Mouse (Mus musculus): Measurements from ENCODE around the gene Gm17374. TPM values are rescaled to one million over a fixed set of nuclear protein-coding genes. Genes with fewer than 3 reads are reported as not detected.
"Not testable (repeated sequence)": the region's sequence is repeated elsewhere in the genome, so short reads cannot be mapped to it uniquely, and the experiment has no call there.

Gene Gm17374
- polyA plus RNA-seq (2015; fragmentation: Nextera tagmentation; extraction: Ambion mirVana) = not detected in 2 replicates

- WGBS = 91% methylated on average over 4 of the region's 4 CpGs
- not testable (repeated sequence) for H3K4me1 ChIP-seq; H3K27ac ChIP-seq (replicated peaks); H3K9me3 ChIP-seq; H3K4me3 ChIP-seq; H3K27me3 ChIP-seq; ATAC-seq (replicated peaks); H3K4me2 ChIP-seq (replicated peaks); H3K9ac ChIP-seq (replicated peaks)
- peaks cover 38% of the 10 kb centered on the region for H3K36me3 ChIP-seq
These were observed at the start of gene Gm17374 for GRCm38 (mm10) chr2:140151743-140152142. Gene Gm17374 (plus strand): TSS chr2:140152043.

GRCm38 (mm10) chr2:140104951-140105350, 46.9 kb upstream of the Gm17374 start:
- H3K36me3 ChIP-seq = no peaks in the 10 kb centered on the region
- no peaks in the 10 kb centered on the region for H3K4me1 ChIP-seq
- no peak overlapping the region for H3K27ac ChIP-seq (replicated peaks)
- no peak for ATAC-seq (replicated peaks)
- WGBS = 65% methylated on average over 3 of the region's 3 CpGs
- H3K27me3 ChIP-seq = no peaks in the 10 kb centered on the region
- no peak overlapping the region for H3K9ac ChIP-seq (replicated peaks)
- no peak overlapping the region for H3K4me2 ChIP-seq (replicated peaks)
- no peak overlapping the region for H3K4me3 ChIP-seq
- H3K9me3 ChIP-seq = no peaks in the 10 kb centered on the region

GRCm38 (mm10) chr2:140107641-140108040, 44.2 kb upstream of the Gm17374 start:
- Histone ChIP-seq H3K9me3 (no peaks in the 10 kb centered on the region), H3K9ac (replicated peaks) (no peak overlapping the region), H3K4me1 (no peaks in the 10 kb centered on the region), H3K36me3 (no peaks in the 10 kb centered on the region), H3K4me2 (replicated peaks) (no peak overlapping the region), H3K27me3 (no peaks in the 10 kb centered on the region), H3K27ac (replicated peaks) (no peak overlapping the region), H3K4me3 (no peak overlapping the region)
- 93% methylated on average over 4 of the region's 4 CpGs for WGBS
- ATAC-seq (replicated peaks) = no peak

- Histone ChIP-seq H3K36me3 (no peaks in the 10 kb centered on the region), H3K4me3 (no peak overlapping the region), H3K27me3 (no peaks in the 10 kb centered on the region), H3K9me3 (no peaks in the 10 kb centered on the region), H3K4me2 (replicated peaks) (no peak overlapping the region), H3K27ac (replicated peaks) (no peak overlapping the region), H3K9ac (replicated peaks) (no peak overlapping the region), H3K4me1 (no peaks in the 10 kb centered on the region)
- 34% methylated on average over 1 of the region's 1 CpGs for WGBS
- no peak for ATAC-seq (replicated peaks)
These were observed 42.9 kb upstream of the Gm17374 start for GRCm38 (mm10) chr2:140108945-140109344.

GRCm38 (mm10) chr2:140113851-140114250, 38.0 kb upstream of the Gm17374 start:
- peak; percentile 71 for ATAC-seq (replicated peaks)
- no peaks in the 10 kb centered on the region for H3K4me1 ChIP-seq
- 83% methylated on average over 8 of the region's 8 CpGs for WGBS
- H3K4me2 ChIP-seq (replicated peaks) = no peak overlapping the region
- H3K27me3 ChIP-seq = no peaks in the 10 kb centered on the region
- H3K4me3 ChIP-seq = no peak overlapping the region
- H3K36me3 ChIP-seq = no peaks in the 10 kb centered on the region
- H3K9me3 ChIP-seq = no peaks in the 10 kb centered on the region
- no peak overlapping the region for H3K27ac ChIP-seq (replicated peaks)
- H3K9ac ChIP-seq (replicated peaks) = no peak overlapping the region

GRCm38 (mm10) chr2:140125516-140125915, 26.3 kb upstream of the Gm17374 start:
- Histone ChIP-seq H3K4me2 (replicated peaks) (no peak overlapping the region), H3K36me3 (peaks cover 55% of the 10 kb centered on the region), H3K9me3 (no peaks in the 10 kb centered on the region), H3K4me1 (no peaks in the 10 kb centered on the region), H3K4me3 (no peak overlapping the region), H3K27me3 (no peaks in the 10 kb centered on the region), H3K27ac (replicated peaks) (no peak overlapping the region), H3K9ac (replicated peaks) (no peak overlapping the region)
- 86% methylated on average over 2 of the region's 2 CpGs for WGBS
- no peak for ATAC-seq (replicated peaks)

- Histone ChIP-seq H3K36me3 (peaks cover 43% of the 10 kb centered on the region), H3K4me1 (no peaks in the 10 kb centered on the region), H3K9ac (replicated peaks) (no peak overlapping the region), H3K9me3 (no peaks in the 10 kb centered on the region), H3K27me3 (no peaks in the 10 kb centered on the region), H3K4me2 (replicated peaks) (no peak overlapping the region), H3K4me3 (no peak overlapping the region), H3K27ac (replicated peaks) (no peak overlapping the region)
- ATAC-seq (replicated peaks) = no peak
- WGBS = 78% methylated on average over 3 of the region's 3 CpGs
These were observed 7.4 kb downstream of the Gm17374 start for GRCm38 (mm10) chr2:140159186-140159730.

- no peak overlapping the region for H3K4me3 ChIP-seq
These were observed 11.6 kb downstream of the Gm17374 start for GRCm38 (mm10) chr2:140163351-140163854.

GRCm38 (mm10) chr2:140169057-140169456, 17.2 kb downstream of the Gm17374 start:
- Histone ChIP-seq H3K9ac (replicated peaks) (no peak overlapping the region), H3K4me1 (peaks cover 21% of the 10 kb centered on the region), H3K4me2 (replicated peaks) (no peak overlapping the region), H3K9me3 (no peaks in the 10 kb centered on the region), H3K4me3 (no peak overlapping the region), H3K27me3 (no peaks in the 10 kb centered on the region), H3K27ac (replicated peaks) (no peak overlapping the region), H3K36me3 (peaks cover 23% of the 10 kb centered on the region)
- WGBS = 89% methylated on average over 1 of the region's 1 CpGs
- ATAC-seq (replicated peaks) = no peak

More at GRCm38 (mm10) chr2:140163351-140163854, 11.6 kb downstream of the Gm17374 start:
- H3K27ac ChIP-seq (replicated peaks) = no peak overlapping the region
- no peak for ATAC-seq (replicated peaks)
- no peaks in the 10 kb centered on the region for H3K9me3 ChIP-seq
- no peak overlapping the region for H3K9ac ChIP-seq (replicated peaks)
- H3K4me1 ChIP-seq = no peaks in the 10 kb centered on the region
- 96% methylated on average over 5 of the region's 5 CpGs for WGBS
- no peak overlapping the region for H3K4me2 ChIP-seq (replicated peaks)
- H3K27me3 ChIP-seq = no peaks in the 10 kb centered on the region
- H3K36me3 ChIP-seq = peaks cover 40% of the 10 kb centered on the region

GRCm38 (mm10) chr2:140170127-140170802, 18.4 kb downstream of the Gm17374 start, which contains the start of the genes Esf1 and Ndufaf5:
Gene Esf1 (minus strand): TSS chr2:140170564.
Gene Ndufaf5 (plus strand): TSS chr2:140170649.
- H3K4me2 ChIP-seq (replicated peaks) = peak within 1 kb of the TSS; percentile 71
- H3K9me3 ChIP-seq = no peaks in the 10 kb centered on the region
- peak within 1 kb of the TSS; percentile 72 for H3K27ac ChIP-seq (replicated peaks)
- WGBS = under 1% methylated on average over 43 of the region's 43 CpGs
- ATAC-seq (replicated peaks) = peak; percentile 99
- H3K9ac ChIP-seq (replicated peaks) = peak within 1 kb of the TSS; percentile 92
- H3K4me1 ChIP-seq = peaks cover 21% of the 10 kb centered on the region
- H3K4me3 ChIP-seq = peak within 1 kb of the TSS; percentile 95
- H3K36me3 ChIP-seq = peaks cover 20% of the 10 kb centered on the region
- no peaks in the 10 kb centered on the region for H3K27me3 ChIP-seq

GRCm38 (mm10) chr2:140170803-140171553, 19.1 kb downstream of the Gm17374 start:
- Histone ChIP-seq H3K36me3 (peaks cover 21% of the 10 kb centered on the region; the same call in 1 of the 2 replicates), H3K27ac (replicated peaks) (peak overlapping the region; percentile 72), H3K9me3 (no peaks in the 10 kb centered on the region), H3K4me3 (peak overlapping the region; percentile 95), H3K9ac (replicated peaks) (peak overlapping the region; percentile 92), H3K27me3 (no peaks in the 10 kb centered on the region), H3K4me1 (peaks cover 21% of the 10 kb centered on the region), H3K4me2 (replicated peaks) (peak overlapping the region; percentile 71)
- peak; percentile 87 for ATAC-seq (replicated peaks)
- 5% methylated on average over 28 of the region's 28 CpGs for WGBS

GRCm38 (mm10) chr2:140185685-140186210, 33.9 kb downstream of the Gm17374 start:
- 88% methylated on average over 3 of the region's 3 CpGs for WGBS
- not testable (repeated sequence) for ATAC-seq (replicated peaks); H3K4me2 ChIP-seq (replicated peaks); H3K4me3 ChIP-seq; H3K9me3 ChIP-seq; H3K27me3 ChIP-seq; H3K9ac ChIP-seq (replicated peaks); H3K27ac ChIP-seq (replicated peaks); H3K4me1 ChIP-seq
- H3K36me3 ChIP-seq = peaks cover 22% of the 10 kb centered on the region
